Mouse (Mus musculus) duodenum, adult 2 months (tissue): ENCODE results near the gene Smg6. TPM values are rescaled to one million over a fixed set of nuclear protein-coding genes. Genes with fewer than 3 reads are reported as not detected.

Experiments
- polyA plus RNA-seq: library from polyadenylated mRNA; depleted of rRNA; stranded (reverse); fragments of >200 nt; gene quantifications from 2 replicates; pipeline ENCODE4 v1.2.3, GENCODE M21; 2012; ENCODE audit warnings: low replicate concordance; rRNA removed

Smg6 gene
- polyA plus RNA-seq = 11.0 and 21.0 TPM in 2 replicates

DNA sequence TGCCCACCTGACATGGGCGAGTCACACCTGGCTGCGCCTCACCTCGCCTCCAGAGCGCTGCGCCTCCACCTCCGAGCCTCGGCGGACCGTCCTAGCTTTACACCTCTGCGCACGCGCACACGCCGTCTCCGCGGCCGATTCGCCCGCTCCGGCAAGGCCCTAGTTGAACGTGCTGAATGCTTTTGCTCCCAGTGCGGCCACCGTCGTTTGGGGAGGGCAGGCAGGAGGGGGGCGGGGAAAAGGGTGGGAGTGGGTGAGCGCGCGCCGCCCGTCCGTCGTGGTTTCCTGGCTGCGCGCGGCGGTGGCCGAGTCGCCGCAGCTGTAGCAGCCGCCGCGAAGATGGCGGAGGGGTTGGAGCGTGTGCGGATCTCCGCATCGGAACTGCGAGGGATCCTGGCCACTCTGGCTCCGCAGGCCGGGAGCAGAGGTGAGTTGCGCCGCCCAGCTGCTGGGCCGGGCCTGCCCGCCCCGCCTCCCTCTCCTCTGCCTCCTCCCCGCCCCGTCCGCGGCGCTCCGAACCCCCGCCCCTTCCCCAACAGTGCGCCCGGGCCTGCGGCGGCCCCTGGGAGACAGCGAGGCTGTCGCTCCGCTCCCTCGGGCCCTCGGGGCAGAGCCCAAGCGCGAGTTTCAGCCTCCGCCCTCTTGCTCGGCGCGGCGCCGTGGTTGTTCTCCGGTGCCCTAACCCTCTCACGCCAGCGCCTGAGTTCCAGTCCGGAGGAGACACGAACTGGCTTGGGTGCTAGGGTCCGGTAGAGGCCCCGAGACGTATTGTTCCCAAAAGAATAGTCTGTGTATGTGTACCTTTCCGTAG lies at the start of gene Smg6, which contains the start of gene Srr:
TSS of gene Smg6 (plus strand) at position 247 of the 811 bp plus-strand sequence.
TSS of gene Srr (minus strand) at position 372 of the 811 bp plus-strand sequence.

DNA sequence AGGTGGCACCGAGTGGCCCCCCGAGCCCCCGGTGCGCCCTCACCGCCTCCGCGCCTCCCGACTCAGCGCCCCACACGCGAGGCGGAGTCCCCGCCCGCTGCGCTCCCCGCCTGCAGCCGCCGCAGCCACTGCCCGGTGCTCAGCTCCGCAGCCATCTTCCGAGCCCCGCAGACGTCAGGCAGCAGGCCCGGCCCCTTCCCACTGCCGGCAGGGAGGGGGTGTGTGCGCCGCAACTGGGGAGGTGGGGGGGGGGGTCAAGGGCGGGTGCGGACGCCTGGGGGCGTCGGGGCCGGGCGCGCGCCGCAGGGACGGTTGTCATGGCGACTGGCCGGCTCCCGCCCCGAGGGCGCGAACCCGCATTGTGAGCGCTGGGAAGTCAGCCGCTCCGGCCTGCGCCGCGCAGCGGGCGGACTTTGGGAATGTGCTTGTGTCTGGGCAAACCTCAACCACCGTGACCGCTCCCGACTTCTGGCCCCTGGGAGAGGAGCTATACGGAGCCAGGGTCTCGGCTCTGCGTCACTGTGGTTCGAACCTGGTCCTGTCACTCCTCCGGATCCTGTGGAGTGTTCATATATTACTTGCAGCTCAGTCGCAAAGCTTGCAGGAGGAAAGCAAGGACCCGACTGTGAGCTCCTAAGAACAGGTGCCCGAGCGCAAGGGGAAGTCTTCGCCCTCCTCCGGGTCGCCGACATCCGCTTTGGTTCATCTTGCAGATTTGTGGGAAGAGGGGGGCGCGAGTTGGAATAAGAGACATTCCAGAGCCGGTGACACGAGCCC lies 28.5 kb upstream of the Smg6 start, which contains the start of gene Sgsm2:
TSS of gene Sgsm2 (minus strand) at position 160 of the 777 bp plus-strand sequence.

DNA sequence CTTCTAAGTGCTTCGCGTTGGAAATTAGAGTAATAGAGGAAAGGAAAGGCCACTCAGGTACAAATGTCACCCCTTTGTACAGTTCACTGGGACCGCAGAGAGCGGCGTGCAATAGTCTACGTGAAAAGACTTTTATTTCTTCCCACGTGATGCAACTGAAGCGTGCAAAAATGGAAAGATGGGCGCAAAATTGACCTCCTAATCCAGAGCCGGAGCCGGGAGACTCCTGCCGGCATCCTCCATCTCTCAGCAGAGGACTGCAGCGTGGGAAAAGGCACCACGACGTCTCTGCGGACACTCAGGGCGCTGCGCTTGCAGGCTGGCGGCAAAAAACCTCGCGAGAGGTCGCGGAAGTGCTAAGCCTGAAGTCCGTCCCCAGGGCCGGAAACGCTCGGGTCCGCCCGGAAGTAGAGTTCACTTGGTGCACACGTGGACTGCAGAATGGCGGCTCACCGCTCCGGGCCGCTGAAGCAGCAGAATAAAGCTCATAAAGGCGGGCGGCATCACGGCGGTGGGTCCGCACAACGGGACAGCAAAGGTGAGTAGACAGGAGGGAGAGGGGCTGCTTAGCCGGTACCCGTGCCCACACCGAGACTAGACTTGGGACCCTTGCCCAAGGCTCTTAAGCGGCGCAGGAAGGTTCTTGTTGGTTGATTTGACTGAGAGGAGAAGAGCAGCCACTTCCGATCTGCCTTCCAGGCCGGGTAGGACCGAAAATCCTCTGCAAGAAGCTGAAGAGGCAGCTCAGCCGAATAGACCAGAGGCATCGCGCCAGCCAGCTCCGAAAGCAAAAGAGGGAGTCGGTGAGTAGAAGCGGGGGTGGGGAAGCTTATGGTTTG lies 27.7 kb upstream of the Smg6 start, which contains the start of gene Tsr1:
TSS of gene Tsr1 (plus strand) at position 394 of the 839 bp plus-strand sequence.

DNA sequence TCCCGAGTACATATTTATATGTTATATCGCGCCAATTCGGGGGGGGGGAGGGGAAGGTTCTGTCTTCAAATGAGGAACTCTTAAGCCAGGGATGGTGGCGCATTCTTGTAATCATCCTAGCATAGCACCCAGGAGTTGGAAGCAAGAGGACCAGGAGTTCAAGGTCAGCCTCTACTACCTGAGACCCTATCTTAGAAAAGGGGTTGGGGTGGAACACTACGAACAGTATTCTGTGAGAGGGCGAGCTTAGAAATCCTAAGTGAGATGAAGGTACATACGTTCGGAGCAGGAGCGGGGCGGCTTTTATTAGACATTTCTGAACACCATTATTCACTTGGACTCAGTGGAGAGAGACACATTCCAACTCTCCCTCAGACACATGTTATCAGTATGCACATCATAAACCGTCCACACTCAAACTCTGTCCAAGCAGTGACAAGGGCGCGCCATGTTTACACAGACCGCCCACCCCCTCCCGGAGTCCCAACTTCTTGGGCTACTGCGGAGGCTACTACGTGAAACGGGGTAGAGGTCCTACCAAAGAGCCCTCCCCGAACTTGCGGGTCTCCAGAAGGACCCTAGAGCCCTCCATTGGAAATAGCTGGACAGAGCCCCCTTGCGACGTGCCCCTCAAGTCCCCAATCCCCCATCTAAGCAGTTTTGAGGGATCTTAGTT lies 243.9 kb downstream of the Smg6 start, which contains the start of gene Hic1:
TSS of gene Hic1 (minus strand) at position 115 of the 676 bp plus-strand sequence.

DNA sequence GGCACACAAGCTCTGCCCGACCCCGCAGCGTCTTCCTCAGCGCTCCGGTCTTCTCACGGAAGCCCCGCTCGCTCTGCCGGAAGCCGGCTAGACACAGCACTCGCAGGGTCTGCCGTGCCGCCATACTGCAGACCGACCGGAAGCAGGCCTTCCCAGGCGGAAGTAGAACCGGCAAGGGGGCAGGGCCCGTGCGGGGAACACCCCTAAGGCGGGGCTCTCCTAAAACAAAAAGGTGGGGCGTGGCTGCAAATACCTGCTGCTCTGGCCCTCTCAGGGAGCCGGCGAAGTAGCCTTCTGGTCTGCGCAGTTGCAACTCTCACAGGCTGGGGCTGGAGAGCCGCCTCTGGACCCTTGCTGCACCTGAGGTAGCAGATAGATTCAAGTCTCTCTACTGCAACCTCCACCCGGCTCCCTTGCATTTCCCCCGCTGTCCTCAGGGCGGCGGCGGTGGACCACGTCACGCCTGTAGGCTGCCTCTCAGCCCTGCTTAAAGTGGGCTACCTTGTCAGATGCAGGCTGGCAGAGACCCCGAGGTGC lies 253.1 kb downstream of the Smg6 start, which contains the start of gene Ovca2:
TSS of gene Ovca2 (minus strand) at position 164 of the 537 bp plus-strand sequence.

DNA sequence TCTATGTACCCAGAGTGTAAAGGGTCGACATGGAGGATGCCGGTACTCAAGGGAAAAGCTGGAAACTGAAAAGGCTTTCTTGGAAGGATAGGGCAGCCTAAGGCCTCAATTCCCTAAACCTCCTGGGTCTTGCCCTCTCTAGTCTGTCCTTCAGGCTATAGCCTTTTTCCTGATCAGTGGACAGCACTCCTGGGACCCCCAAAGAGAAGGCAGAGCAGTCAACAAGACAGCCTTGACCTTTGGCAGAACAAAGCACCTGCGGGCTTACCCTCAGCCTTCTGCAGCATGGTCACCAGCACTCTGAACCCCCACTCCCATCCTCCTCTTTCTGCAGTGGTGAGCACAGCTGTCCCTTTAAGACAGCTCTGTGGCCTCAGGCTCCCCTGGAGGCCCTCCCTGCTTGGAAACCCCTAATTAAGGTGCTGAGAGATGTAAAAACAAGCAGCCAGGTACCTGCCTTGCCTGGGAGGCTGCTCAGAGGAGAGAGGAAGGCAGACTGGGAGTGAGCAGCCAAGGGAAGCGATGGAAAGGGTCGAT lies 265.4 kb downstream of the Smg6 start, which contains the start of gene Dph1:
TSS of gene Dph1 (minus strand) at position 337 of the 537 bp plus-strand sequence.

DNA sequence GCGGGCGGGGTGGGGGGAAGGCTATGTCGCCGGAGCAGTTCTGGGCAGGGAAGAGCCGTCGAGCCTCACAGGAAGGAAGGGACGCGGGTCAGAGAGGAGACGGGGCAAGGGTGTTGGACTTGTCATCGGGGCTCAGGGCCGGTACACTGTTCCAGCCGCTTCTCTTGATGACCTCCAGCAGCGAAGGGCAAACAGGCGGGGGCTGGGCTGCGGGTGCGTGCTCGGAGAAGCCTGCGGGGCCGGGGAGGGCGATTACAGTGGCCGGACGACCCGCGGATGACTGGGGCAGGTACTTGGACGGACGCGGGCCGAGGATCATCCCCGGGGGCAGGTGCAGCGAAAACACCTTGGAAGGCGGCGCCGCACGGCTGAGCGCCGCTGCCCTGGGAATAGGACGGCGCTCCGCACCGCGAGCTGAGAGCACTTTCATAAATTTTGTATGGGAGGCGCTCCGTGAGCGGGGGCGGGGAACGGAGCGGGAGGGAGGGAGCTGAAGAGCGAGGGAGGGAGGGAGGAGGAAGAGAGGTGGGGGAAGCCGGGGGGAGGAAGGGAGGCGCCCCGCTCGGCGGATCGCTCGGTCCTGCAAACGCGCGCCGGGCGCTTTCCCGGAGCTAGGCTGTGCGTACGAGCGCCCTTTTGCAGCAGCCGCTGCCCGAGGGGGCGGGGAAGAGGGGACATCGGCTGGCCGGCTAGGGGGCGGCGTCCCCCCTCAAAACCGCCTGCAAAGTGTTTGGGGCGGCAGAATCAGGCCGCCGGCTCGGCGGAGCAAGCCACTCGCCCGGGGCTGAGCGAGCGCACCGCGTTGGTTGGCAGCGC lies 267.8 kb downstream of the Smg6 start, which contains the start of gene Rtn4rl1:
TSS of gene Rtn4rl1 (plus strand) at position 528 of the 816 bp plus-strand sequence.

Other genes with a start within 250 kb of the Smg6 start
- gene Pafah1b1, start 201.2 kb upstream of the Smg6 start, polyA plus RNA-seq = 4.3 and 4.7 TPM in 2 replicates
- gene Mettl16, start 155.0 kb upstream of the Smg6 start, polyA plus RNA-seq = 0.91 and 2.6 TPM in 2 replicates
- gene Mnt, start 94.9 kb upstream of the Smg6 start, polyA plus RNA-seq = 18.3 and 20.0 TPM in 2 replicates
- gene Sgsm2, start 28.8 kb upstream of the Smg6 start, polyA plus RNA-seq = 8.1 and 11.6 TPM in 2 replicates
- gene Tsr1, start 27.8 kb upstream of the Smg6 start, polyA plus RNA-seq = 1.8 and 2.4 TPM in 2 replicates
- 3.0 and 4.3 TPM in 2 replicates for gene Srr, start 125 bp downstream of the Smg6 start, polyA plus RNA-seq
- gene Hic1, start 243.7 kb downstream of the Smg6 start, polyA plus RNA-seq = 20.4 and 35.3 TPM in 2 replicates